Mouse (Mus musculus): Measurements from ENCODE around the gene Abhd16a.
A peak's percentile ranks its signal among the peaks of the same experiment; 100 is the strongest.

Gene Abhd16a

GRCm38 (mm10) chr17:35060071-35060470 is 29.0 kb upstream of the Abhd16a start:
- DNase-seq (ENCODE audit: low read depth) = no peak

- DNase-seq (ENCODE audit: low read depth) = no peak
Measured at GRCm38 (mm10) chr17:35060737-35061297, 28.2 kb upstream of the Abhd16a start.

GRCm38 (mm10) chr17:35061299-35061698 is 27.8 kb upstream of the Abhd16a start:
- no peak for DNase-seq (ENCODE audit: low read depth)

GRCm38 (mm10) chr17:35063466-35063865 is 25.6 kb upstream of the Abhd16a start:
- no peak for DNase-seq (ENCODE audit: low read depth)

GRCm38 (mm10) chr17:35064378-35064877 is 24.6 kb upstream of the Abhd16a start:
- no peak for DNase-seq (ENCODE audit: low read depth)

GRCm38 (mm10) chr17:35064951-35065947 is 23.8 kb upstream of the Abhd16a start, which contains the start of gene Ly6g6c:
Gene Ly6g6c, plus strand, starts transcription at chr17:35065388.
- DNase-seq (ENCODE audit: low read depth) = peak; percentile 66

- DNase-seq (ENCODE audit: low read depth) = no peak
Measured at GRCm38 (mm10) chr17:35066084-35066483, 23.0 kb upstream of the Abhd16a start, which contains the start of gene Mpig6b. Gene Mpig6b, minus strand, starts transcription at chr17:35066184.

- no peak for DNase-seq (ENCODE audit: low read depth)
Measured at GRCm38 (mm10) chr17:35068213-35068914, 20.7 kb upstream of the Abhd16a start.

GRCm38 (mm10) chr17:35070556-35071229 is 18.4 kb upstream of the Abhd16a start:
- DNase-seq (ENCODE audit: low read depth) = no peak

- no peak for DNase-seq (ENCODE audit: low read depth)
Measured at GRCm38 (mm10) chr17:35071454-35071853, 17.6 kb upstream of the Abhd16a start.

GRCm38 (mm10) chr17:35074097-35074496 is 15.0 kb upstream of the Abhd16a start:
- no peak for DNase-seq (ENCODE audit: low read depth)

- DNase-seq (ENCODE audit: low read depth) = no peak
Measured at GRCm38 (mm10) chr17:35076507-35077176, 12.4 kb upstream of the Abhd16a start, which contains the start of gene Ly6g6e. Gene Ly6g6e, plus strand, starts transcription at chr17:35076902.

GRCm38 (mm10) chr17:35077285-35077684 is 11.8 kb upstream of the Abhd16a start:
- DNase-seq (ENCODE audit: low read depth) = no peak

GRCm38 (mm10) chr17:35077786-35078233 is 11.3 kb upstream of the Abhd16a start, which contains the start of gene Ly6g6d:
Gene Ly6g6d, minus strand, starts transcription at chr17:35078065.
- no peak for DNase-seq (ENCODE audit: low read depth)

- DNase-seq (ENCODE audit: low read depth) = no peak
Measured at GRCm38 (mm10) chr17:35079778-35080177, 9.3 kb upstream of the Abhd16a start.

GRCm38 (mm10) chr17:35080248-35080647 is 8.8 kb upstream of the Abhd16a start:
- DNase-seq (ENCODE audit: low read depth) = no peak

GRCm38 (mm10) chr17:35080710-35081109 is 8.4 kb upstream of the Abhd16a start:
- DNase-seq (ENCODE audit: low read depth) = no peak

GRCm38 (mm10) chr17:35082841-35083576 is 6.1 kb upstream of the Abhd16a start:
- DNase-seq (ENCODE audit: low read depth) = no peak

- DNase-seq (ENCODE audit: low read depth) = no peak
Measured at GRCm38 (mm10) chr17:35083929-35084497, 5.0 kb upstream of the Abhd16a start.
